In genomic region chr1:152164843-152165489, GRCm38 (mm10) we compare ENCODE assay signal across 9 mouse cellular contexts.
DNase-seq lines count a peak whose midpoint lies in the region; ATAC-seq lines count a peak whose summit lies in the region.
"Had no signal": no experiment of that assay in that cellular context is flagged by ENCODE, and none has a peak within 500 bp of the region (broad histone marks: within the 10 kb centered on the region; RNA-seq: fewer than 3 reads in every experiment).

No protein-coding gene starts in this region.

- no peaks in the 10 kb centered on the region for H3K36me3 ChIP-seq in forebrain, embryonic 12.5 days (replicated peaks)

- H3K4me2 ChIP-seq in forebrain, embryonic 12.5 days, result no peak overlapping the region

- ATAC-seq in forebrain, embryonic 12.5 days (ENCODE audit: low FRiP score), result peak; percentile 69; the same call in 1 of the 2 replicates

- no peak overlapping the region for H3K4me3 ChIP-seq in forebrain, embryonic 12.5 days (replicated peaks)

- no peak overlapping the region for H3K9ac ChIP-seq in forebrain, embryonic 12.5 days

- peak overlapping the region; percentile 86 for H3K27ac ChIP-seq in forebrain, embryonic 12.5 days

- H3K4me1 ChIP-seq in forebrain, embryonic 12.5 days, result peaks cover 22% of the 10 kb centered on the region

- intact Hi-C loops in gastrocnemius, postnatal 14 days (cut with DNase I; ENCODE audit: low total_unique reads), result loop anchor here (10.0 kb wide), 1 partner anchor 70 kb away; the partner anchor contains the start of gene 1700025G04Rik
- intact Hi-C loops in gastrocnemius, postnatal 36 days (cut with DNase I), result loop anchor here (5.0 kb wide), 1 partner anchor 57 kb away; no protein-coding TSS in a partner anchor

- no peaks in the 10 kb centered on the region for H3K27me3 ChIP-seq in forebrain, embryonic 12.5 days

- peak; percentile 34 for DNase-seq in gastrocnemius, postnatal 14 days
- no peak for DNase-seq in gastrocnemius, postnatal 36 days
- peak; percentile 26 for DNase-seq in Muller cell, postnatal 12 days (ENCODE audit: inconsistent ontology term)
- DNase-seq in mesoderm, embryonic 11.5 days (ENCODE audit: low read depth, low spot score), result peak; percentile 51
- no peak for DNase-seq in T-cell, adult 2 months (ENCODE audit: low spot score)
- no peak for DNase-seq in thymus, postnatal 10 days (ENCODE audit: low spot score in 2 of 2)
- DNase-seq in ovary, postnatal 36 days (ENCODE audit: low spot score), result no peak
- DNase-seq: kidney, postnatal 14 days had no signal

- H3K9me3 ChIP-seq in forebrain, embryonic 12.5 days, result no peaks in the 10 kb centered on the region

- WGBS in forebrain, embryonic 12.5 days, result 52% methylated on average over 12 of the region's 12 CpGs

Comparison
In these comparisons a context has a peak if more than half of its experiments do, and no peak if none do; other contexts are left out.
1. DNase-seq: peak in gastrocnemius, postnatal 14 days (single experiment), Muller cell, postnatal 12 days (single experiment) and mesoderm, embryonic 11.5 days (single experiment); none in gastrocnemius, postnatal 36 days (0 of 2), T-cell, adult 2 months (single experiment), thymus, postnatal 10 days (0 of 2) and ovary, postnatal 36 days (single experiment).